Comparison of ENCODE assay signal across 8 mouse cellular contexts in genomic region chr5:113800280-113800679, GRCm38 (mm10). TPM values are rescaled to one million over a fixed set of nuclear protein-coding genes. Genes with fewer than 3 reads are reported as not detected.
DNase-seq lines count a peak whose midpoint lies in the region; ATAC-seq lines count a peak whose summit lies in the region.

Gene Tmem119, minus strand, starts transcription at chr5:113800516.

- no peaks in the 10 kb centered on the region for H3K9me3 ChIP-seq in hindbrain, embryonic 11.5 days (ENCODE audit: control insufficient read depth, low read length)

- H3K36me3 ChIP-seq in hindbrain, embryonic 11.5 days (ENCODE audit: control insufficient read depth, insufficient read depth, low read length) = no peaks in the 10 kb centered on the region

- WGBS in hindbrain, embryonic 11.5 days = 0% methylated on average over 11 of the region's 11 CpGs

- H3K4me1 ChIP-seq in hindbrain, embryonic 11.5 days (replicated peaks; ENCODE audit: control insufficient read depth, insufficient read depth, low read length) = peaks cover 15% of the 10 kb centered on the region

- no peak within 1 kb of the TSS for H3K9ac ChIP-seq in hindbrain, embryonic 11.5 days (ENCODE audit: low read depth, low read length)

- H3K27ac ChIP-seq in hindbrain, embryonic 11.5 days (ENCODE audit: low read depth, low read length) = peak within 1 kb of the TSS; percentile 40; the same call in 1 of the 2 replicates

- DNase-seq in 3T3-L1 (ENCODE audit: low read depth, low spot score) = peak; percentile 91
- DNase-seq in adrenal gland, postnatal 14 days = peak; percentile 73
- DNase-seq in forelimb bud, embryonic 11.5 days (ENCODE audit: low read depth, low spot score) = peak; percentile 83
- DNase-seq in hindbrain, embryonic 11.5 days (ENCODE audit: low spot score) = peak; percentile 76
- DNase-seq in left cerebral cortex, postnatal 25 days (ENCODE audit: low spot score in 2 of 2) = peak in 1 of 2 experiments; percentile 34
- DNase-seq in c-Kit-positive CD71-positive TER-119-positive erythroid progenitor cells, embryonic 14.5 days (ENCODE audit: low spot score) = no peak
- no peak for DNase-seq in cerebellum, postnatal 36 days

- peak within 1 kb of the TSS; percentile 20 for H3K4me2 ChIP-seq in hindbrain, embryonic 11.5 days (replicated peaks; ENCODE audit: low read depth, low read length)

- ATAC-seq in hindbrain, embryonic 11.5 days (ENCODE audit: low FRiP score) = peak; percentile 83
- ATAC-seq in megakaryocyte progenitor cell, adult 5-6 weeks (replicated peaks; ENCODE audit: poor library complexity) = peak; percentile 66

- no peaks in the 10 kb centered on the region for H3K27me3 ChIP-seq in hindbrain, embryonic 11.5 days (ENCODE audit: control insufficient read depth, insufficient read depth, low read length)

- intact Hi-C loops in left cerebral cortex, postnatal 25 days (cut with DNase I) = no loop called here

- peak within 1 kb of the TSS; percentile 13 for H3K4me3 ChIP-seq in hindbrain, embryonic 11.5 days (ENCODE audit: low read depth, low read length)

RNA-seq across cellular contexts. Expression of gene Tmem119, which starts in this region (rescaled TPM):
- 9.6 and 10.9 TPM in 2 replicates for total RNA-seq in adrenal gland, postnatal 14 days (2021)
- 18.8 and 21.3 TPM in 2 replicates for polyA plus RNA-seq in hindbrain, embryonic 11.5 days (2014; fragmentation: Nextera tagmentation; extraction: Ambion mirVana)
- total RNA-seq in left cerebral cortex, postnatal 25 days (2021) = 10 to 100 TPM; 23.3 to 25.6 TPM
- 6.5 and 7.2 TPM in 2 replicates for total RNA-seq in megakaryocyte progenitor cell, adult 5-6 weeks (2015)
- total RNA-seq in megakaryocyte progenitor cell, adult 5-6 weeks (2017) = 5.6 and 8.2 TPM in 2 replicates

Comparison
In these comparisons a context has a peak if more than half of its experiments do, and no peak if none do; other contexts are left out.
1. DNase-seq: peak in 3T3-L1 (single experiment), adrenal gland, postnatal 14 days (single experiment), forelimb bud, embryonic 11.5 days (single experiment) and hindbrain, embryonic 11.5 days (single experiment); none in c-Kit-positive CD71-positive TER-119-positive erythroid progenitor cells, embryonic 14.5 days (single experiment) and cerebellum, postnatal 36 days (0 of 2).